Mouse (Mus musculus) heart, embryonic 13.5 days (tissue): Measurements from ENCODE around the gene Rnasel. TPM values are rescaled to one million over a fixed set of nuclear protein-coding genes. Genes with fewer than 3 reads are reported as not detected.

Experiments
- polyA plus RNA-seq: library from polyadenylated mRNA; unstranded; fragments of >200 nt; fragmentation: Nextera tagmentation; extraction: Ambion mirVana; gene quantifications from 2 replicates; pipeline ENCODE4 v1.2.1, GENCODE M21; 2015

The Rnasel gene
- polyA plus RNA-seq, 1 experiment from 2014 or later: 13.9 TPM

Other genes starting within 250 kb of the Rnasel start
- 5.9 and 6.8 TPM in 2 replicates for gene Npl, start 199.4 kb upstream of the Rnasel start, polyA plus RNA-seq
- 0.56 and 0.60 TPM in 2 replicates for gene Rgs8, start 96.4 kb upstream of the Rnasel start, polyA plus RNA-seq
- 5.7 and 6.8 TPM in 2 replicates for gene Rgs16, start 9.1 kb upstream of the Rnasel start, polyA plus RNA-seq
- gene Rgsl1, start 94.7 kb downstream of the Rnasel start, polyA plus RNA-seq: not detected in 2 replicates
- 0.08 and 0.15 TPM in 2 replicates for gene Teddm1b, start 124.9 kb downstream of the Rnasel start, polyA plus RNA-seq
- not detected in 2 replicates for gene Teddm1a, start 142.3 kb downstream of the Rnasel start, polyA plus RNA-seq
- gene Glul, start 150.5 kb downstream of the Rnasel start, polyA plus RNA-seq: 63.4 and 67.3 TPM in 2 replicates
- 0.28 and 0.42 TPM in 2 replicates for gene Teddm2, start 150.8 kb downstream of the Rnasel start, polyA plus RNA-seq